Mouse (Mus musculus) testis, adult 2 months (tissue): ENCODE measurements around the gene Tacc3. TPM values are rescaled to one million over a fixed set of nuclear protein-coding genes. Genes with fewer than 3 reads are reported as not detected.

Experiments
- H3K27ac ChIP-seq: fragments of 200-500 bp; 2 replicates; pipeline ENCODE4 v1.5.1; 2012; ENCODE audit warnings: low read depth, low read length; ENCODE audit not compliant: control insufficient read depth, insufficient read depth
- H3K27me3 ChIP-seq: fragments of 200-500 bp; 2 replicates; pipeline ENCODE4 v1.6.1; 2012; ENCODE audit warnings: mild to moderate bottlenecking, low read length, moderate library complexity; ENCODE audit not compliant: control insufficient read depth, insufficient read depth
- H3K36me3 ChIP-seq: fragments of 200-500 bp; 2 replicates; pipeline ENCODE4 v1.6.1; 2012; ENCODE audit warnings: mild to moderate bottlenecking, low read length; ENCODE audit not compliant: control insufficient read depth, insufficient read depth
- H3K4me1 ChIP-seq: fragments of 200-500 bp; 2 replicates; pipeline ENCODE4 v1.6.1; 2012; ENCODE audit warnings: low read length; ENCODE audit not compliant: control insufficient read depth, insufficient read depth
- H3K4me3 ChIP-seq: fragments of 200-500 bp; 2 replicates; pipeline ENCODE4 v1.5.1; 2012; ENCODE audit warnings: low read depth, mild to moderate bottlenecking, low read length, moderate library complexity, mixed read lengths; ENCODE audit not compliant: control insufficient read depth
- CTCF ChIP-seq: fragments of 200-500 bp; IDR thresholded peaks from 2 replicates; pipeline ENCODE4 v1.5.1; 2012; ENCODE audit warnings: low read depth, mild to moderate bottlenecking, inconsistent platforms, low read length, moderate library complexity; ENCODE audit not compliant: control insufficient read depth, insufficient read depth, insufficient replicate concordance
- POLR2A ChIP-seq: fragments of 200-500 bp; IDR thresholded peaks from 2 replicates; pipeline ENCODE4 v1.6.1; 2012; ENCODE audit warnings: low read depth, mild to moderate bottlenecking, inconsistent platforms, low read length, moderate library complexity; ENCODE audit not compliant: control insufficient read depth
- polyA plus RNA-seq: library from polyadenylated mRNA; depleted of rRNA; stranded (reverse); fragments of >200 nt; gene quantifications from 2 replicates; pipeline ENCODE4 v1.2.3, GENCODE M21; 2012; rRNA removed

The Tacc3 gene
- polyA plus RNA-seq, 1 experiment, result 42.8 TPM

DNA sequence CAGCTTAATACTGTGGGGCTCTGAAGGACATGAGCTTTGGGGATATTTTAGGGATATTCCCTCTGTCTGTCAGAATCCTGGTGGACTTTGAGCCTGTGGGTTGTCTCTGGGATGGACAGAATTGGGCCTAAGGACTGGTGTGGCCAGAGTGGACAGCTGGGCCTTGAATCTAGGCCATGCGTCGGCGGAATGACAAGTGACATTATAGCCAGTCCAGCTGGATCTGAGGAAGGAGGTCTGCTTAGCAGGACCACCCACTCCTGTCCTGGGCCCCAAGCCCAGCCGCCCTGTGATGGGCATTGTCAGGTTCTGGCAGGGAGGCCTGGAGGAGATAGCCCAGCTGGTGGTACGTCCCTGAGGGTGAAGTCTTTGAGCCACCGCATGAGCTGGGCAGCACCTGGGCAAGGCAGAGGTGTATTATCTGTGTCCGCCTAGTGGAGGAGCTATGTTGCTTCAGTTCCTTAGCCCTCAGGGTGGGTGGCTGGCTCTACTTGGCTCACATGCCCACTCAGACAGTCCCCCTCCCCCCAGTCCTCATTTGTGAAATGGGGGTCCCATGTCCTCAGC, 68.2 kb downstream of the Tacc3 start:
- Histone ChIP-seq H3K36me3 (no peaks in the 10 kb centered on the region), H3K4me1 (peaks cover 30% of the 10 kb centered on the region), H3K4me3 (no peak overlapping the region), H3K27ac (no peak overlapping the region), H3K27me3 (peaks cover 2% of the 10 kb centered on the region; the same call in 1 of the 2 replicates)
- TF ChIP-seq CTCF (no peak), POLR2A (no peak)

GRCm38 (mm10) chr5:33726891-33727290, 69.0 kb downstream of the Tacc3 start:
- no peak overlapping the region for H3K27ac ChIP-seq
- no peaks in the 10 kb centered on the region for H3K36me3 ChIP-seq
- H3K4me3 ChIP-seq, result no peak overlapping the region
- no peak for TF ChIP-seq CTCF
- no peak for TF ChIP-seq POLR2A
- H3K27me3 ChIP-seq, result peaks cover 2% of the 10 kb centered on the region; the same call in 1 of the 2 replicates
- H3K4me1 ChIP-seq, result peaks cover 22% of the 10 kb centered on the region

Other genes starting within 250 kb of the Tacc3 start
- gene Nkx1-1, start 224.2 kb upstream of the Tacc3 start, polyA plus RNA-seq, result 0.22 and 0.47 TPM in 2 replicates
- 16.4 and 17.6 TPM in 2 replicates for gene Fam53a, start 28.5 kb upstream of the Tacc3 start, polyA plus RNA-seq
- 23.7 and 24.9 TPM in 2 replicates for gene Gm9903, start 28.2 kb upstream of the Tacc3 start, polyA plus RNA-seq
- gene Slbp, start 5.6 kb upstream of the Tacc3 start, polyA plus RNA-seq, result 68.0 and 70.6 TPM in 2 replicates
- gene Tmem129, start 288 bp downstream of the Tacc3 start, polyA plus RNA-seq, result 50.6 and 56.1 TPM in 2 replicates
- gene Fgfr3, start 63.5 kb downstream of the Tacc3 start, polyA plus RNA-seq, result 3.8 and 4.3 TPM in 2 replicates
- 24.1 and 26.1 TPM in 2 replicates for gene Letm1, start 124.7 kb downstream of the Tacc3 start, polyA plus RNA-seq
- 48.5 and 54.5 TPM in 2 replicates for gene Nsd2, start 162.6 kb downstream of the Tacc3 start, polyA plus RNA-seq